Mouse (Mus musculus) CH12.LX (cell line): Measurements from ENCODE around the gene 9430015G10Rik. TPM values are rescaled to one million over a fixed set of nuclear protein-coding genes. Genes with fewer than 3 reads are reported as not detected.

Experiments
- DNase-seq: peaks from one replicate; pipeline ENCODE4 v3.0.0-alpha.2; 2013; ENCODE audit errors: extremely low read depth
- H3K27ac ChIP-seq: 2 replicates; pipeline ENCODE4 v1.5.1; 2012; ENCODE audit warnings: low read depth, mild to moderate bottlenecking, control low read depth, moderate library complexity; ENCODE audit not compliant: insufficient read depth
- H3K27me3 ChIP-seq: replicated peaks from 2 replicates; pipeline ENCODE3; 2012; ENCODE audit warnings: inconsistent platforms
- H3K36me3 ChIP-seq, 2 experiments: replicated peaks in 1 of 2; 2 replicates each; pipeline versions ENCODE3 to v1.6.1; 2012; ENCODE audit warnings: inconsistent platforms in 1 of 2, low read length in 1 of 2, mild to moderate bottlenecking in 1 of 2, mixed read lengths in 1 of 2, moderate library complexity in 1 of 2; ENCODE audit not compliant: control insufficient read depth in 1 of 2, insufficient read depth in 1 of 2
- H3K4me1 ChIP-seq, 2 experiments: 2 replicates each; pipeline ENCODE4 v1.6.1; 2012; ENCODE audit warnings: inconsistent platforms in 1 of 2, moderate library complexity in 1 of 2; ENCODE audit not compliant: insufficient read depth in 2 of 2, control insufficient read depth in 1 of 2
- H3K4me2 ChIP-seq: 2 replicates; pipeline ENCODE4 v1.6.1; 2012; ENCODE audit warnings: low read depth, mild to moderate bottlenecking, control low read depth; ENCODE audit not compliant: poor library complexity, insufficient read depth, severe bottlenecking
- H3K4me3 ChIP-seq, 3 experiments: fragments of 150-350 bp in 1 of 3; sonication (generic) in 1 of 3; replicated peaks in 1 of 3; 2 replicates each; pipeline versions ENCODE3 to v1.5.1; 2011 to 2012; ENCODE audit warnings: low read depth in 2 of 3, low read length in 2 of 3, mild to moderate bottlenecking in 2 of 3, moderate library complexity in 2 of 3, control low read depth in 1 of 3, improper control_type of control experiment in 1 of 3, inconsistent platforms in 1 of 3, mixed read lengths in 1 of 3; ENCODE audit not compliant: poor library complexity in 1 of 3
- H3K79me2 ChIP-seq: replicated peaks from 2 replicates; pipeline ENCODE4 v1.6.1; 2012; ENCODE audit warnings: mild to moderate bottlenecking, moderate library complexity; ENCODE audit not compliant: control insufficient read depth, poor library complexity, insufficient read depth, severe bottlenecking; ENCODE audit errors: extremely low read depth
- H3K9ac ChIP-seq: 2 replicates; pipeline ENCODE4 v1.6.1; 2012; ENCODE audit warnings: low read depth, mild to moderate bottlenecking, control low read depth, moderate library complexity; ENCODE audit not compliant: insufficient read depth
- H3K9me3 ChIP-seq: replicated peaks from 2 replicates; pipeline ENCODE3; 2012; ENCODE audit warnings: low read length, inconsistent platforms, mixed read lengths
- BHLHE40 ChIP-seq: IDR thresholded peaks from 2 replicates; pipeline ENCODE4 v1.6.1; 2011; ENCODE audit warnings: mild to moderate bottlenecking, low read depth, low read length, improper control_type of control experiment
- CTCF ChIP-seq, 2 experiments: IDR thresholded peaks in 1 of 2; conservative IDR thresholded peaks in 1 of 2; 2 replicates each; pipeline ENCODE4 v1.5.1; 2011 to 2012; ENCODE audit warnings: low read depth in 2 of 2, low read length in 2 of 2, improper control_type of control experiment in 1 of 2, inconsistent platforms in 1 of 2, mild to moderate bottlenecking in 1 of 2, moderate library complexity in 1 of 2
- IRF4 ChIP-seq: IDR thresholded peaks from 2 replicates; pipeline ENCODE4 v1.6.1; 2014; ENCODE audit warnings: low read depth, mild to moderate bottlenecking, inconsistent platforms, low read length, improper control_type of control experiment
- JUND ChIP-seq: conservative IDR thresholded peaks from 2 replicates; pipeline ENCODE4 v1.6.1; 2011; ENCODE audit warnings: low read depth, low read length, improper control_type of control experiment
- MAFK ChIP-seq: IDR thresholded peaks from 2 replicates; pipeline ENCODE4 v1.6.1; 2011; ENCODE audit warnings: low read length, improper control_type of control experiment; ENCODE audit not compliant: insufficient replicate concordance
- MAX ChIP-seq: IDR thresholded peaks from 2 replicates; pipeline ENCODE4 v1.6.1; 2011; ENCODE audit warnings: low read length, improper control_type of control experiment
- MAZ ChIP-seq: IDR thresholded peaks from 2 replicates; pipeline ENCODE4 v1.6.1; 2012; ENCODE audit warnings: low read depth, mild to moderate bottlenecking, inconsistent platforms, low read length, improper control_type of control experiment, moderate library complexity
- MXI1 ChIP-seq: IDR thresholded peaks from 2 replicates; pipeline ENCODE4 v1.6.1; 2011; ENCODE audit warnings: mild to moderate bottlenecking, low read depth, low read length, improper control_type of control experiment
- MYC ChIP-seq: IDR thresholded peaks from 2 replicates; pipeline ENCODE4 v1.6.1; 2011; ENCODE audit warnings: low read depth, mild to moderate bottlenecking, improper control_type of control experiment, low read length
- NELFE ChIP-seq: IDR thresholded peaks from 2 replicates; pipeline ENCODE4 v1.6.1; 2011; ENCODE audit warnings: low read depth, low read length, improper control_type of control experiment
- NRF1 ChIP-seq: IDR thresholded peaks from 2 replicates; pipeline ENCODE4 v1.6.1; 2014; ENCODE audit warnings: low read depth, mild to moderate bottlenecking, inconsistent platforms, low read length, improper control_type of control experiment, moderate library complexity
- POLR2A ChIP-seq: IDR thresholded peaks from 2 replicates; pipeline ENCODE4 v1.6.1; 2011; ENCODE audit warnings: low read depth, mild to moderate bottlenecking, improper control_type of control experiment, low read length
- SIN3A ChIP-seq: IDR thresholded peaks from 2 replicates; pipeline ENCODE4 v1.6.1; 2012; ENCODE audit warnings: low read length, improper control_type of control experiment, inconsistent platforms
- UBTF ChIP-seq: IDR thresholded peaks from 2 replicates; pipeline ENCODE4 v1.6.1; 2012; ENCODE audit warnings: low read depth, mild to moderate bottlenecking, inconsistent platforms, low read length, improper control_type of control experiment, moderate library complexity
- USF2 ChIP-seq: conservative IDR thresholded peaks from 2 replicates; pipeline ENCODE4 v1.6.1; 2011; ENCODE audit warnings: low read depth, low read length, improper control_type of control experiment
- ZNF384 ChIP-seq: IDR thresholded peaks from 2 replicates; pipeline ENCODE4 v1.6.1; 2012; ENCODE audit warnings: low read depth, low read length, improper control_type of control experiment, inconsistent platforms
- dilution Hi-C: fragments of 300-500 bp; cut with MboI; formaldehyde crosslinking; loops from 2 replicates; pipeline ENCODE4 v1.14.3; 2020; ENCODE audit warnings: low sequenced_read_pairs; ENCODE audit not compliant: extremely low pct_unique_long_range_greater_than_20kb, extremely low pct_ligation_motif_present
- in situ Hi-C: fragments of 300-500 bp; cut with MboI; formaldehyde crosslinking; loops from 3 replicates; pipeline ENCODE4 v1.14.3; 2019; ENCODE audit warnings: low sequenced_read_pairs, low pct_ligation_motif_present, low pct_unique_long_range_greater_than_20kb, mixed read lengths
- polyA plus RNA-seq: library from polyadenylated mRNA; unstranded; fragments of >175 nt; gene quantifications from 2 replicates; pipeline ENCODE4 v1.2.1, GENCODE M21; 2012; ENCODE audit warnings: low read depth; ENCODE audit not compliant: insufficient read length
- total RNA-seq, 2 experiments: library from RNA; depleted of rRNA; stranded (reverse); fragments of 300-350 nt in 1 of 2; fragments of >200 nt in 1 of 2; gene quantifications; 2 replicates each; pipeline ENCODE4 v1.2.3; 2012 to 2014

9430015G10Rik gene
- total and polyA plus RNA-seq, 3 experiments = 29.8 to 37.7 (median 29.8) TPM

- TF ChIP-seq BHLHE40 (no peak), POLR2A (peak; percentile 35; the same call in 1 of the 2 replicates), SIN3A (peak; percentile 23; the same call in 1 of the 2 replicates), UBTF (no peak), MAFK (no peak), USF2 (no peak), MAZ (no peak), NELFE (peak; percentile 52), ZNF384 (peak; percentile 82; the same call in 1 of the 2 replicates), MAX (0 out of 2 replicates have a peak, but pooled peaks have one; percentile 41), JUND (no peak), IRF4 (no peak), NRF1 (no peak), CTCF (conservative IDR thresholded peaks at IDR 0.05 in 1 of 2, IDR thresholded peaks at IDR 0.05 in 1 of 2; ENCODE audit: low read depth in 2 of 2, low read length in 2 of 2) (peak in 1 of 2 experiments; percentile 23; a peak in 1 of 4 replicates), MXI1 (peak; percentile 73), MYC (0 out of 2 replicates have a peak, but pooled peaks have one; percentile 2)
- peaks cover 2 to 15% of the 10 kb centered on the region in 2 experiments; a peak in 1 of 4 replicates for H3K4me1 ChIP-seq
- H3K27ac ChIP-seq = no peak overlapping the region
- DNase-seq = peak; percentile 75
- peak overlapping the region; percentile 59 to 80 (median 76) for H3K4me3 ChIP-seq
- no peaks in the 10 kb centered on the region for H3K27me3 ChIP-seq
- dilution Hi-C loops (no loop called here), in situ Hi-C loops (no loop called here)
- H3K9ac ChIP-seq = peak overlapping the region; percentile 83
- peaks cover 3 to 29% of the 10 kb centered on the region in 2 experiments for H3K36me3 ChIP-seq
- peaks cover 11% of the 10 kb centered on the region for H3K79me2 ChIP-seq
- peaks cover 11% of the 10 kb centered on the region for H3K9me3 ChIP-seq
- H3K4me2 ChIP-seq = peak overlapping the region; percentile 73
Measured at GRCm38 (mm10) chr4:156108606-156109546, 906 bp upstream of the 9430015G10Rik start.

GRCm38 (mm10) chr4:156124077-156124476, 14.3 kb downstream of the 9430015G10Rik start:
- in situ Hi-C loops = loop anchor here (10.0 kb wide), 1 partner anchor 51 kb away; no protein-coding TSS in a partner anchor
- dilution Hi-C loops = no loop called here
- no peak overlapping the region for H3K9ac ChIP-seq
- no peak overlapping the region for H3K4me3 ChIP-seq
- H3K27me3 ChIP-seq = no peaks in the 10 kb centered on the region
- H3K9me3 ChIP-seq = no peaks in the 10 kb centered on the region
- no peak for TF ChIP-seq USF2
- no peak for TF ChIP-seq SIN3A
- H3K4me2 ChIP-seq = no peak overlapping the region
- no peaks in the 10 kb centered on the region for H3K79me2 ChIP-seq
- H3K36me3 ChIP-seq = peaks cover 66 to 97% of the 10 kb centered on the region in 2 experiments
- H3K27ac ChIP-seq = no peak overlapping the region
- peaks cover 0 to 7% of the 10 kb centered on the region in 2 experiments; a peak in 2 of 4 replicates for H3K4me1 ChIP-seq
- DNase-seq = no peak
